Mouse (Mus musculus) lung, postnatal 0 days (tissue): ENCODE data around the gene Mycbpap.

Experiments
- CTCF ChIP-seq: IDR thresholded peaks from 2 replicates; pipeline ENCODE4 v1.5.1; 2016; ENCODE audit warnings: antibody characterized with exemption, mild to moderate bottlenecking
- EP300 ChIP-seq: IDR thresholded peaks from 2 replicates; pipeline ENCODE4 v1.6.1; 2016; ENCODE audit warnings: antibody characterized with exemption, mild to moderate bottlenecking, control low read depth

GRCm38 (mm10) chr11:94457001-94457400, 64.5 kb downstream of the Mycbpap start:
- TF ChIP-seq CTCF: no peak
- no peak for TF ChIP-seq EP300
